Mouse (Mus musculus): Measurements from ENCODE around the gene Scamp5. TPM values are rescaled to one million over a fixed set of nuclear protein-coding genes. Genes with fewer than 3 reads are reported as not detected.
A peak's percentile ranks its signal among the peaks of the same experiment; 100 is the strongest.

Gene Scamp5
- polyA plus RNA-seq, 1 experiment from 2014 or later = 17.9 TPM

- H3K27me3 ChIP-seq (ENCODE audit: control insufficient read depth, insufficient read depth, low read length) = no peaks in the 10 kb centered on the region
- H3K4me1 ChIP-seq (ENCODE audit: control insufficient read depth, insufficient read depth, low read length) = peaks cover 9% of the 10 kb centered on the region; the same call in 1 of the 2 replicates
- ATAC-seq (ENCODE audit: insufficient number of reproducible peaks, insufficient read depth, low FRiP score, low read depth) = no peak
- H3K4me2 ChIP-seq (replicated peaks; ENCODE audit: low read depth, low read length) = peak overlapping the region; percentile 82
- H3K9ac ChIP-seq (replicated peaks; ENCODE audit: low read depth, low read length) = peak overlapping the region; percentile 57
- H3K4me3 ChIP-seq (ENCODE audit: low read depth, low read length) = peak overlapping the region; percentile 69
- H3K27ac ChIP-seq (ENCODE audit: low read length) = peak overlapping the region; percentile 36; the same call in 1 of the 2 replicates
- WGBS = 2% methylated on average over 18 of the region's 18 CpGs
- H3K9me3 ChIP-seq (ENCODE audit: control insufficient read depth, low read depth, low read length) = no peaks in the 10 kb centered on the region
- H3K36me3 ChIP-seq (ENCODE audit: control insufficient read depth, insufficient read depth, low read length) = no peaks in the 10 kb centered on the region
Measured at GRCm38 (mm10) chr9:57467271-57467771, 539 bp downstream of the Scamp5 start.

GRCm38 (mm10) chr9:57466101-57466500 lies 1.8 kb downstream of the Scamp5 start:
- no peak overlapping the region for H3K4me3 ChIP-seq (ENCODE audit: low read depth, low read length)
- H3K36me3 ChIP-seq (ENCODE audit: control insufficient read depth, insufficient read depth, low read length) = no peaks in the 10 kb centered on the region
- 47% methylated on average over 3 of the region's 3 CpGs for WGBS
- no peak overlapping the region for H3K4me2 ChIP-seq (replicated peaks; ENCODE audit: low read depth, low read length)
- ATAC-seq (ENCODE audit: insufficient number of reproducible peaks, insufficient read depth, low FRiP score, low read depth) = no peak
- H3K27me3 ChIP-seq (ENCODE audit: control insufficient read depth, insufficient read depth, low read length) = no peaks in the 10 kb centered on the region
- H3K9me3 ChIP-seq (ENCODE audit: control insufficient read depth, low read depth, low read length) = no peaks in the 10 kb centered on the region
- no peak overlapping the region for H3K9ac ChIP-seq (replicated peaks; ENCODE audit: low read depth, low read length)
- peaks cover 9% of the 10 kb centered on the region; the same call in 1 of the 2 replicates for H3K4me1 ChIP-seq (ENCODE audit: control insufficient read depth, insufficient read depth, low read length)
- no peak overlapping the region for H3K27ac ChIP-seq (ENCODE audit: low read length)

- no peak overlapping the region for H3K4me3 ChIP-seq (ENCODE audit: low read depth, low read length)
- peak overlapping the region; percentile 52 for H3K27ac ChIP-seq (ENCODE audit: low read length)
- no peak overlapping the region for H3K9ac ChIP-seq (replicated peaks; ENCODE audit: low read depth, low read length)
- no peaks in the 10 kb centered on the region for H3K9me3 ChIP-seq (ENCODE audit: control insufficient read depth, low read depth, low read length)
- H3K27me3 ChIP-seq (ENCODE audit: control insufficient read depth, insufficient read depth, low read length) = no peaks in the 10 kb centered on the region
- H3K4me2 ChIP-seq (replicated peaks; ENCODE audit: low read depth, low read length) = no peak overlapping the region
- 79% methylated on average over 6 of the region's 6 CpGs for WGBS
- no peaks in the 10 kb centered on the region for H3K36me3 ChIP-seq (ENCODE audit: control insufficient read depth, insufficient read depth, low read length)
- ATAC-seq (ENCODE audit: insufficient number of reproducible peaks, insufficient read depth, low FRiP score, low read depth) = peak; percentile 80
- peaks cover 9% of the 10 kb centered on the region; the same call in 1 of the 2 replicates for H3K4me1 ChIP-seq (ENCODE audit: control insufficient read depth, insufficient read depth, low read length)
Measured at GRCm38 (mm10) chr9:57462866-57463265, 5.0 kb downstream of the Scamp5 start.

- Histone ChIP-seq H3K9me3 (ENCODE audit: control insufficient read depth, low read depth, low read length) (no peaks in the 10 kb centered on the region), H3K4me1 (ENCODE audit: control insufficient read depth, insufficient read depth, low read length) (no peaks in the 10 kb centered on the region), H3K27ac (ENCODE audit: low read length) (no peak overlapping the region), H3K4me2 (replicated peaks; ENCODE audit: low read depth, low read length) (no peak overlapping the region), H3K4me3 (ENCODE audit: low read depth, low read length) (no peak overlapping the region), H3K36me3 (ENCODE audit: control insufficient read depth, insufficient read depth, low read length) (no peaks in the 10 kb centered on the region), H3K9ac (replicated peaks; ENCODE audit: low read depth, low read length) (no peak overlapping the region), H3K27me3 (ENCODE audit: control insufficient read depth, insufficient read depth, low read length) (no peaks in the 10 kb centered on the region)
- WGBS = 97% methylated on average over 2 of the region's 2 CpGs
- no peak for ATAC-seq (ENCODE audit: insufficient number of reproducible peaks, insufficient read depth, low FRiP score, low read depth)
Measured at GRCm38 (mm10) chr9:57459707-57460106, 8.2 kb downstream of the Scamp5 start.

- peaks cover 5% of the 10 kb centered on the region; the same call in 1 of the 2 replicates for H3K36me3 ChIP-seq (ENCODE audit: control insufficient read depth, insufficient read depth, low read length)
- H3K9me3 ChIP-seq (ENCODE audit: control insufficient read depth, low read depth, low read length) = no peaks in the 10 kb centered on the region
- no peaks in the 10 kb centered on the region for H3K27me3 ChIP-seq (ENCODE audit: control insufficient read depth, insufficient read depth, low read length)
- no peak overlapping the region for H3K9ac ChIP-seq (replicated peaks; ENCODE audit: low read depth, low read length)
- 86% methylated on average over 4 of the region's 4 CpGs for WGBS
- H3K27ac ChIP-seq (ENCODE audit: low read length) = no peak overlapping the region
- H3K4me2 ChIP-seq (replicated peaks; ENCODE audit: low read depth, low read length) = no peak overlapping the region
- H3K4me1 ChIP-seq (ENCODE audit: control insufficient read depth, insufficient read depth, low read length) = no peaks in the 10 kb centered on the region
- H3K4me3 ChIP-seq (ENCODE audit: low read depth, low read length) = no peak overlapping the region
- ATAC-seq (ENCODE audit: insufficient number of reproducible peaks, insufficient read depth, low FRiP score, low read depth) = no peak
Measured at GRCm38 (mm10) chr9:57453516-57453915, 14.3 kb downstream of the Scamp5 start.

DNA sequence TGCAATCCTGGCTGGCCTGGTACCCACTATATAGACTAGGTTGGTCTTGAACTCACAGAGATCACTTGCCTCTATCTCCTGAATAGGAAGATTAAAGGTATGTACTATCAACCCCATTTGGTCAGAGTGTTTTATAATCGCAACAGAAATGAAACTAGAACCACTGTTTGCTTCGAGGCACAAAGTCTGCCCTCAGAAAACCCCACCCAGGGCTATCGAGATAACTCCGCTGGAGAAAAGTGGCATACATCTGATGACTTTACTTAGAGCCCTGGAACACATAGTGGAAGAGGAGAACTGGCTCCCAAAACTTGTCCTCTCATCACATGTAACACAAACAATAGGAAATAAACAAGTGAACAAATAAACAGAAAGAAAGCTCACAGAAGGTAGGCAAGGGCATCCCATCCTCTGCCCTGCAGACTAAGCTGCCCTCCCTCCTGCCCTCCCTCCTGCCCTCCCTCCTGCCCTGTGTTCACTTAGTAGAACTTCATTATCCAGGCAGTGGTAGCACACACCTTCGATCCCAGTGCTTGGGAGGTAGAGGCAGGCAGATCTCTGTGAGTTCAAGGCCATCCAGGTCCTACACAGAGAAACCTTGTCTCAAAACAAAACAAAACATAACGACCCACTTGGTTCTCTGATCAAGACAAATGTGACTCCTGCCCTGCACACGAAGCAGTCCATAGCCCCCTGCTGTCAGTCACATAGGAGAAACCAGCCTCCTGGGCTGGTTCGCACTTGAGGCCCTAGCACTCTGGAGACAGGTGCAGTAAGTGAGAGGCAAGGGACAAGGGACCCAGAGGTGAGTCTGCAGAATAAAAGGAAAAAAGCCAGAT lies 15.0 kb downstream of the Scamp5 start:
- H3K4me3 ChIP-seq (ENCODE audit: low read depth, low read length) = no peak overlapping the region
- H3K4me1 ChIP-seq (ENCODE audit: control insufficient read depth, insufficient read depth, low read length) = no peaks in the 10 kb centered on the region
- no peaks in the 10 kb centered on the region for H3K9me3 ChIP-seq (ENCODE audit: control insufficient read depth, low read depth, low read length)
- H3K27ac ChIP-seq (ENCODE audit: low read length) = no peak overlapping the region
- peaks cover 5% of the 10 kb centered on the region; the same call in 1 of the 2 replicates for H3K36me3 ChIP-seq (ENCODE audit: control insufficient read depth, insufficient read depth, low read length)
- ATAC-seq (ENCODE audit: insufficient number of reproducible peaks, insufficient read depth, low FRiP score, low read depth) = no peak
- no peak overlapping the region for H3K9ac ChIP-seq (replicated peaks; ENCODE audit: low read depth, low read length)
- no peak overlapping the region for H3K4me2 ChIP-seq (replicated peaks; ENCODE audit: low read depth, low read length)
- H3K27me3 ChIP-seq (ENCODE audit: control insufficient read depth, insufficient read depth, low read length) = no peaks in the 10 kb centered on the region
- WGBS = 76% methylated on average over 8 of the region's 8 CpGs

DNA sequence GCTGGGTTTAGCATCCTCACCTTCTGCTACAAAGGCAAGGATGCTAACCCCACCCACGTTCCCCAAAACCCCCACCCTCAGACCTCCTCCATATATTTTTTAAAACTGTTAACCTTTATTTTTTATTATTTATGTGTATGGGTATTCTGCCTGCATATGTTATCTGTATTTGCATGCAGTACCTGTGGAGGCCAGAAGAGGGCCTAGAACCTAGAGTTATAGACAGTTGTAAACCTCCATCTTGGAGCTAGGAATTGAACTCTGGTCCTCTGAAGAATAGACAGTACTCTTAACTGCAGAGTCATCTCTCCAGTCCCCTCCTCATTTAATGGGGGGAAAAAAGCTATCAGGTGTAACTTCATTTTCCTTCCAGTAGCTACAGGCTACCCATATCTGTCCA lies 18.1 kb downstream of the Scamp5 start:
- Histone ChIP-seq H3K9me3 (ENCODE audit: control insufficient read depth, low read depth, low read length) (no peaks in the 10 kb centered on the region), H3K36me3 (ENCODE audit: control insufficient read depth, insufficient read depth, low read length) (peaks cover 5% of the 10 kb centered on the region; the same call in 1 of the 2 replicates), H3K27me3 (ENCODE audit: control insufficient read depth, insufficient read depth, low read length) (no peaks in the 10 kb centered on the region), H3K9ac (replicated peaks; ENCODE audit: low read depth, low read length) (no peak overlapping the region), H3K27ac (ENCODE audit: low read length) (no peak overlapping the region), H3K4me1 (ENCODE audit: control insufficient read depth, insufficient read depth, low read length) (no peaks in the 10 kb centered on the region), H3K4me2 (replicated peaks; ENCODE audit: low read depth, low read length) (no peak overlapping the region), H3K4me3 (ENCODE audit: low read depth, low read length) (no peak overlapping the region)
- no peak for ATAC-seq (ENCODE audit: insufficient number of reproducible peaks, insufficient read depth, low FRiP score, low read depth)
- WGBS = 62% methylated on average over 1 of the region's 1 CpGs

DNA sequence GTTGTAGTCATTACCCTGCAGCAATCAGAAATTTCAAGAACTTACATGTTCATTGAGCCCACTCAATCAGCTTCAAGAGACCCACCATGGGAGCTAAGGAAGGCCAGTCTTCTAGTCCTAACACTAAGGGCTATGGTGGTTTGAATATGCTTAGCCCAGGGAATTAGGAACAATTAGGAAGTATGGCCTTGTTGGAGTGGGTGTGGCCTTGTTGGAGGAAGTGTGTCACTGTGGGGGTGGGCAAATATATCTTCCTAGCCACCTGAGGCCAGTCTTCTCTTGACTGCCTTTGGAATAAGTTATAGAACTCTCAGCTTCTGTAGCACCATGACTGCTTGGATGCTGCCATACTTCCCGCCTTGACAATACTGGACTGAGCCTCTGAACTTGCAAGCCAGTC lies 27.2 kb downstream of the Scamp5 start:
- ATAC-seq (ENCODE audit: insufficient number of reproducible peaks, insufficient read depth, low FRiP score, low read depth) = no peak
- no peak overlapping the region for H3K4me2 ChIP-seq (replicated peaks; ENCODE audit: low read depth, low read length)
- 0 out of 2 replicates have a peak, but pooled peaks cover 7% of the 10 kb centered on the region for H3K4me1 ChIP-seq (ENCODE audit: control insufficient read depth, insufficient read depth, low read length)
- H3K4me3 ChIP-seq (ENCODE audit: low read depth, low read length) = no peak overlapping the region
- no peaks in the 10 kb centered on the region for H3K27me3 ChIP-seq (ENCODE audit: control insufficient read depth, insufficient read depth, low read length)
- H3K36me3 ChIP-seq (ENCODE audit: control insufficient read depth, insufficient read depth, low read length) = peaks cover 4% of the 10 kb centered on the region
- WGBS = 86% methylated on average over 1 of the region's 1 CpGs
- no peak overlapping the region for H3K27ac ChIP-seq (ENCODE audit: low read length)
- no peak overlapping the region for H3K9ac ChIP-seq (replicated peaks; ENCODE audit: low read depth, low read length)
- no peaks in the 10 kb centered on the region for H3K9me3 ChIP-seq (ENCODE audit: control insufficient read depth, low read depth, low read length)
